Mouse (Mus musculus): ENCODE measurements around the gene Bag5. TPM values are rescaled to one million over a fixed set of nuclear protein-coding genes. Genes with fewer than 3 reads are reported as not detected.
A peak's percentile ranks its signal among the peaks of the same experiment; 100 is the strongest.
"Not testable (repeated sequence)": the region's sequence is repeated elsewhere in the genome, so short reads cannot be mapped to it uniquely, and the experiment has no call there.

Bag5 gene
- polyA plus RNA-seq, 1 experiment from 2014 or later: 62.2 TPM

DNA sequence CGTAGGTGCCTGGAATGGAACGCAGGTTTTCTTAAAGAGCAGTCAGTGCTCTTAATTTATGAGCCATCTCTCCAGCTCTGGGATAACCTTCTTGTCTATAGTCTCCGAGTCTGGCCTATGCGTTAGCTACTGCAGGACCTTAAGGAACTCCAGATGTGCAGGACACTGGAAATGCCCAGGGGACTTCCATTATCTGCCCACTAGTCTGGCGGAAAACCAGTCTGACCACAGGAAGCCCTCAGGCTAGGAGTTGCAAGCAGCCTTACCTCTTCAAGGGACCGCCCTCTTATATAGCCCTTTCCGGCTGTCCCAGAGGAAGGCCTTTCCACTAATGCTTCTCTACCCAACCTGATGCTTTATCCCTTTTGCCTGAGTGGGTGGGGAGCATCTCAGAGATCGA lies 28.3 kb upstream of the Bag5 start:
- Histone ChIP-seq H3K27me3 (ENCODE audit: control insufficient read depth, insufficient read depth, low read length) (no peaks in the 10 kb centered on the region), H3K27ac (ENCODE audit: low read depth, low read length) (no peak overlapping the region), H3K9me3 (ENCODE audit: control insufficient read depth, low read length) (no peaks in the 10 kb centered on the region), H3K4me1 (ENCODE audit: control insufficient read depth, insufficient read depth, low read length) (no peaks in the 10 kb centered on the region; the same call in 1 of the 2 replicates), H3K4me3 (ENCODE audit: low read depth, low read length) (no peak overlapping the region), H3K9ac (ENCODE audit: low read length) (no peak overlapping the region), H3K4me2 (no peak overlapping the region), H3K36me3 (ENCODE audit: control insufficient read depth, insufficient read depth, low read length) (no peaks in the 10 kb centered on the region)
- WGBS: 84% methylated on average over 8 of the region's 8 CpGs
- no peak for ATAC-seq (ENCODE audit: low FRiP score)
- DNase-seq (ENCODE audit: low spot score, missing footprints): no peak

DNA sequence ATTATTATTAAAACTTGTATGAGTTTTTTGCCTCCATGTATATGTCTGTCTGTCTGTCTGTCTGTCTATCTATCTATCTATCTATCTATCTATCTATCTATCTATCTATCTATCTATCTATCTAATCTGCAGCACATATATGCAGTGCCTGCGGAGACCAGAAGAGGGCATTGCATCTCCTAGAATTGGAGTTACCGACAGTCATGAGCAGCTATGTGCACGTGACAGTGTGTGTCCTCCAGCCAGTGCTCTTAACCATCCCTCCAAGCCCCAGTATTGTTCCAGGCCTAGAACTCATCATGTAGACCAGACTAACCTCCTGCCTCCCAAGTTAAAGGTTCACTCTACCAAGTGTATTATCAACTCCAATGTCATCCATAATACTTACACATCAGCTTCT lies 25.7 kb upstream of the Bag5 start:
- Histone ChIP-seq H3K27ac (ENCODE audit: low read depth, low read length) (no peak overlapping the region), H3K27me3 (ENCODE audit: control insufficient read depth, insufficient read depth, low read length) (no peaks in the 10 kb centered on the region), H3K9ac (ENCODE audit: low read length) (no peak overlapping the region), H3K9me3 (ENCODE audit: control insufficient read depth, low read length) (no peaks in the 10 kb centered on the region), H3K36me3 (ENCODE audit: control insufficient read depth, insufficient read depth, low read length) (no peaks in the 10 kb centered on the region; the same call in 1 of the 2 replicates), H3K4me1 (ENCODE audit: control insufficient read depth, insufficient read depth, low read length) (no peaks in the 10 kb centered on the region), H3K4me3 (ENCODE audit: low read depth, low read length) (no peak overlapping the region), H3K4me2 (no peak overlapping the region)
- DNase-seq (ENCODE audit: low spot score, missing footprints): peak; percentile 89
- ATAC-seq (ENCODE audit: low FRiP score): no peak
- 9% methylated on average over 3 of the region's 3 CpGs for WGBS

DNA sequence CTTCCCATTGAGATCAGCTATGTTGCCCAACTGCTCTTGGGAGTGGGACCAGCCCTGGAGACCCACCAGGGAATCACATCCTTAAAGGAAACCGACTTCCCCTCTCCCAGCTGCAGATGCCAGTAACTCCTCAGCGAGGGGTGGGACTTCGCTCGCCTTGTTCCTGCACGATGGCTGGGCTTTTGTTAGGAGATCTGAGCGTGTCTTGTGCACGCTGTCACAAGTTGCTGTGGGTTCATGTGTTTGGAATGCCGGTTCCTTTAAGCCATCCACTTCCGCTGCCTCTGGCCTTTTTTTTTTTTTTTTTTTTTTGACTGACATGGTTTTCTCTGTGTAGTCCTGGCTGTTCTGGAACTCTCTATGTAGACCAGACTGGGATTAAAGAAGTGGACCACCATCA lies 24.3 kb upstream of the Bag5 start:
- Histone ChIP-seq H3K4me2 (no peak overlapping the region), H3K27me3 (ENCODE audit: control insufficient read depth, insufficient read depth, low read length) (no peaks in the 10 kb centered on the region), H3K9me3 (ENCODE audit: control insufficient read depth, low read length) (no peaks in the 10 kb centered on the region), H3K27ac (ENCODE audit: low read depth, low read length) (no peak overlapping the region), H3K4me3 (ENCODE audit: low read depth, low read length) (no peak overlapping the region), H3K4me1 (ENCODE audit: control insufficient read depth, insufficient read depth, low read length) (no peaks in the 10 kb centered on the region), H3K9ac (ENCODE audit: low read length) (no peak overlapping the region), H3K36me3 (ENCODE audit: control insufficient read depth, insufficient read depth, low read length) (no peaks in the 10 kb centered on the region; the same call in 1 of the 2 replicates)
- ATAC-seq (ENCODE audit: low FRiP score): no peak
- DNase-seq (ENCODE audit: low spot score, missing footprints): no peak
- 62% methylated on average over 9 of the region's 9 CpGs for WGBS

DNA sequence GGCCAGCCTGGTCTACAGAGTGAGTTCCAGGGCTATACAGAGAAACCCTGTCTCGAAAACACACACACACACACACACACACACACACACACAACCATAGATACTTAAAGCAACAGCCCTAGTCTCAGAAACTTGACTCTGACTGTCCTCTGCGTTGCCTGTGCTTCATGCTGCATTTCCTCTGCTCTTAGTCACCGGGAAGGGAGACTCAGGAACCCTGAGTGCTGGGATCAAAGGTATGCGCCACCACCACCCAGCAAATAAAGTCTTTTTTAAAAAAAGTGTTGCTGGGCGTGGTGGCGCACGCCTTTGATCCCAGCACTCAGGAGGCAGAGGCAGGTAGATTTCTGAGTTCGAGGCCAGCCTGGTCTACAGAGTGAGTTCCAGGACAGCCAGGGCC lies 23.6 kb upstream of the Bag5 start:
- WGBS: 90% methylated on average over 8 of the region's 8 CpGs

DNA sequence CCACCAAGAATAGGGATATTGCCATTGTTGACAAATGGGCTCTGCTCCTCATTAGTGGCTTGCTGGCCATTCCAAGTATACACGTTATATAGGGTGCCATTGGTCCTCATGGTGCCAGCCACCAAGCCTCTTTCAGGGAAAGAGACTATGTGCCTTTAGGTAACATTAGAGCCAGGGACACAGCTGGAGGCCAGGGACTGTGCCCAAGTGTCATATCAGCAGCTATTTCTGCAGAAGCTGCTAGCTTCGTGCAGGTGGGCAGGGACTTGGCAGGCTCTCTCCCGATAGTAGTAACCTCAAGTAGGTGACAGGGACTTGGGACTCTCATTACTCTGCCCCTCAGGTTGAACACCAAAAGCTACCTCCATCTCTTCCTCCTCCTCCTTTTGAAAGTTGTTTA lies 21.9 kb upstream of the Bag5 start:
- ATAC-seq (ENCODE audit: low FRiP score) (no peak), DNase-seq (ENCODE audit: low spot score, missing footprints) (no peak)
- Histone ChIP-seq H3K27ac (ENCODE audit: low read depth, low read length) (no peak overlapping the region), H3K4me3 (ENCODE audit: low read depth, low read length) (no peak overlapping the region), H3K4me1 (ENCODE audit: control insufficient read depth, insufficient read depth, low read length) (no peaks in the 10 kb centered on the region), H3K9me3 (ENCODE audit: control insufficient read depth, low read length) (no peaks in the 10 kb centered on the region), H3K27me3 (ENCODE audit: control insufficient read depth, insufficient read depth, low read length) (no peaks in the 10 kb centered on the region), H3K9ac (ENCODE audit: low read length) (no peak overlapping the region), H3K4me2 (no peak overlapping the region), H3K36me3 (ENCODE audit: control insufficient read depth, insufficient read depth, low read length) (no peaks in the 10 kb centered on the region; the same call in 1 of the 2 replicates)
- 96% methylated on average over 3 of the region's 3 CpGs for WGBS

More for the DNA sequence above, 23.6 kb upstream of the Bag5 start:
- not testable (repeated sequence) for H3K4me2 ChIP-seq; H3K9me3 ChIP-seq (ENCODE audit: control insufficient read depth, low read length); H3K36me3 ChIP-seq (ENCODE audit: control insufficient read depth, insufficient read depth, low read length); H3K4me3 ChIP-seq (ENCODE audit: low read depth, low read length); H3K4me1 ChIP-seq (ENCODE audit: control insufficient read depth, insufficient read depth, low read length); H3K27me3 ChIP-seq (ENCODE audit: control insufficient read depth, insufficient read depth, low read length); ATAC-seq (ENCODE audit: low FRiP score); H3K27ac ChIP-seq (ENCODE audit: low read depth, low read length); H3K9ac ChIP-seq (ENCODE audit: low read length)
- DNase-seq (ENCODE audit: low spot score, missing footprints): peak; percentile 54

DNA sequence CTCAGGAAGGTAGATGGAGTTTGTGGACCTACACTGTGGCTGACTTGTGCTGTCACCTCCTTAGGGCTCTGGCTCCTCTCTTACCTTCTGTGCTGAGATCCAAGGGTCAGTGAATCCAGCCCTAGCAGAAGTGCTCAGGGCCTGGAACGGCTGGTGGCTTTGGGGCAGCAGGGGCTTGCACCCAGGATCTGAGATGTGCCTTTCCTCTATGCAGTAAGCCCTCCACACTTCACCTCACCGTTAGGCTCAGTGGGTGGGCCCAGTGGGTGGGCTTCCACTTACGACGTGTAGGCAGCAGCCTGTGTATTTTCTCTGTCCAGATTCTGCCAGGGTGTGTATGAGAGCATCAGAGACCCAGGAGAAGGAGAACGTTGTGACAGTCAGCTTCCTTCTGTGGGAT lies 19.9 kb upstream of the Bag5 start:
- Histone ChIP-seq H3K4me3 (ENCODE audit: low read depth, low read length) (no peak overlapping the region), H3K27me3 (ENCODE audit: control insufficient read depth, insufficient read depth, low read length) (no peaks in the 10 kb centered on the region), H3K4me2 (no peak overlapping the region), H3K27ac (ENCODE audit: low read depth, low read length) (no peak overlapping the region), H3K36me3 (ENCODE audit: control insufficient read depth, insufficient read depth, low read length) (no peaks in the 10 kb centered on the region; the same call in 1 of the 2 replicates), H3K9me3 (ENCODE audit: control insufficient read depth, low read length) (no peaks in the 10 kb centered on the region), H3K9ac (ENCODE audit: low read length) (peak overlapping the region; percentile 20; the same call in 1 of the 2 replicates), H3K4me1 (ENCODE audit: control insufficient read depth, insufficient read depth, low read length) (no peaks in the 10 kb centered on the region)
- ATAC-seq (ENCODE audit: low FRiP score) (peak; percentile 46; the same call in 1 of the 2 replicates), DNase-seq (ENCODE audit: low spot score, missing footprints) (no peak)
- WGBS: 54% methylated on average over 5 of the region's 5 CpGs

DNA sequence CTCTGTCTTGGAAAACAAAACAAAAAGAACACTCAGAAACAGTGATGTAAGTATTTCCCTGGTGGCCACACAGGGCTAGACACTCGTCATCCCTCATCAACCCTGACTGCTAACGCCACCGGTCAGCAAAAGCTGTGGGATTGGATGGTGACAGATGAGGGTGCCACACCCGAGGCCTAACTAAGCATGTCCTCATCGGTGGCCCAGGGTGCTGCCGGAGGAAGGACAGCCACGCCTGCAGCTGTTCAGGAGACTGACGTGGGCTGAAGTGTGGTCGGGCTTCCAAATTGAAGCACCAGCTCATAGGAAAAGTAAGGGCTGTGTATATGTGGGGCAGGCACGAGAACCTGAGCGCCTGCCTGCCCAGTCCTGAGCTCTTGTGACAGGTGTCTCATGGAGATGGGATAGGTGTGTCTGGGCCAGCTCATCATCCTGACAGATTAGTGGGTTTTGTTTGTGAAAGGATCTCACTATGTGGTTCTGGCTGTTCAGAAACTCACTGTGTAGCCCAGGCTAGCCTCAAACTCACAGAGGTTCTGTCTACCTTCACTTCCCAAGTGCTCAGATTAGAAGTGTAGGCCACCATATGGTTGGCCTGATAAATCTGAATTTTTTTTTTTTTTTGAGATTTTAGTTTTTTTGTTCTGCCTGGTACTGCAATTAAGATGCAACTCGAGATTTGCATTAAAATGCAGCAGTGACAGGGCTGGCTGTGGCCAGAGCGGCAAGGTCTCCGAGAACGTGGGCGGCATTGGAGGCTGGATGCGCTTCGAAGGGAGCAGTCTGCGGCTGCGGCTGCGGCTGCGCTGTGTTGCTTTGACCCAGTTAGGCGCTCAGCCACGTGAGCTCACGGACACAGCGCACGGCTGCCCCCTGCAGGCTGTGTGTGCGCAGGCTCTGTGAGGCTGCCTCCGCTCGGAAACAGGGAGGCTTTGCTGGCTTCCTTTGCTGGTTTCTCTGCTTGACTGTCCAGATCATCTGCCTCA lies 19.1 kb upstream of the Bag5 start:
- WGBS: 33% methylated on average over 30 of the region's 30 CpGs

DNA sequence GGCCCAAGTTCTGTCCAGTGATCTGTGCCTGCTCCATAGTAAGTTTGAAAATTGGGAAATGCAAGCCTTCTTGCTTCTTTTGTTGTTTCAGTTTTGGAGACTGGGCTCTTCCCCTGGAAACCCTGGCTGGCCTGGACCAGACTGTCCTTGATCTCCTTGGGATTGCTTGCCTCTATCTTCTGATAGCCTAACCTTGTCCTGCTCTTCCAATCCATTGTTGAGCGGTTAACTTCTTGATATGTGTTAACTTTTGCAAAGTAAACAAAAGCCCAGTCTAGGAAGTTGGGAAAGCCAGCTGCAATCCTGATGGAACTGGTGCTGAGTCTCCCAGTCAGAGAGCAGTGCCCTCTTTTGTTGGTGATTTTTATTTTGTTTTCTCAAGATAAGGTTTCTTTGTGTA lies 14.9 kb upstream of the Bag5 start:
- DNase-seq (ENCODE audit: low spot score, missing footprints) (no peak), ATAC-seq (ENCODE audit: low FRiP score) (no peak)
- Histone ChIP-seq H3K9me3 (ENCODE audit: control insufficient read depth, low read length) (no peaks in the 10 kb centered on the region), H3K4me2 (no peak overlapping the region), H3K4me1 (ENCODE audit: control insufficient read depth, insufficient read depth, low read length) (peaks cover 13% of the 10 kb centered on the region), H3K9ac (ENCODE audit: low read length) (no peak overlapping the region), H3K27ac (ENCODE audit: low read depth, low read length) (no peak overlapping the region), H3K27me3 (ENCODE audit: control insufficient read depth, insufficient read depth, low read length) (no peaks in the 10 kb centered on the region), H3K36me3 (ENCODE audit: control insufficient read depth, insufficient read depth, low read length) (no peaks in the 10 kb centered on the region), H3K4me3 (ENCODE audit: low read depth, low read length) (no peak overlapping the region)
- 97% methylated on average over 1 of the region's 1 CpGs for WGBS

More for the DNA sequence above, 19.1 kb upstream of the Bag5 start:
- H3K36me3 ChIP-seq (ENCODE audit: control insufficient read depth, insufficient read depth, low read length): no peaks in the 10 kb centered on the region; the same call in 1 of the 2 replicates
- H3K4me1 ChIP-seq (ENCODE audit: control insufficient read depth, insufficient read depth, low read length): no peaks in the 10 kb centered on the region
- no peak overlapping the region for H3K4me3 ChIP-seq (ENCODE audit: low read depth, low read length)
- H3K9ac ChIP-seq (ENCODE audit: low read length): 0 out of 2 replicates have a peak overlapping the region, but pooled peaks have one; percentile 20
- H3K9me3 ChIP-seq (ENCODE audit: control insufficient read depth, low read length): no peaks in the 10 kb centered on the region
- ATAC-seq (ENCODE audit: low FRiP score) (peak; percentile 91), DNase-seq (ENCODE audit: low spot score, missing footprints) (peak; percentile 99)
- no peak overlapping the region for H3K4me2 ChIP-seq
- no peaks in the 10 kb centered on the region for H3K27me3 ChIP-seq (ENCODE audit: control insufficient read depth, insufficient read depth, low read length)
- no peak overlapping the region for H3K27ac ChIP-seq (ENCODE audit: low read depth, low read length)

DNA sequence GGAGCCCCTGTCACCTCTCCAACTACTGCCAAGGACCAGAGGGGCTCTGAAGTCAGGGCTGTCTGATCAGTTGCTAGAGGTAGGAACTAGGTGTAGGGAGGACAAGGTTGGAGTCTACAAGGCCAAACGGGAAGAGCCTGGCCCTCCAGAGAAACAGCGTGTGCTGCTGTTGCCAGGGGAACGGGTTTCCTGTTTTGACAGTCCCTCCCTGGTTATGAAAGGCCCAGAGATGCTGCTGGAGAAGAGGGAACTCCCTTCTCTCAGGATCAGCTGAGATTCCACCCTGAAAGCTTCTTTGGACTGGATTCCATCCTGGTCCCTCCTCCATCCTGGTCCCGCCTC lies 13.0 kb upstream of the Bag5 start:
- no peaks in the 10 kb centered on the region for H3K36me3 ChIP-seq (ENCODE audit: control insufficient read depth, insufficient read depth, low read length)
- no peak overlapping the region for H3K27ac ChIP-seq (ENCODE audit: low read depth, low read length)

More for the DNA sequence above, 13.0 kb upstream of the Bag5 start:
- Histone ChIP-seq H3K4me2 (no peak overlapping the region), H3K4me3 (ENCODE audit: low read depth, low read length) (no peak overlapping the region), H3K9me3 (ENCODE audit: control insufficient read depth, low read length) (no peaks in the 10 kb centered on the region), H3K9ac (ENCODE audit: low read length) (no peak overlapping the region), H3K27me3 (ENCODE audit: control insufficient read depth, insufficient read depth, low read length) (no peaks in the 10 kb centered on the region), H3K4me1 (ENCODE audit: control insufficient read depth, insufficient read depth, low read length) (peaks cover 13% of the 10 kb centered on the region)
- DNase-seq (ENCODE audit: low spot score, missing footprints) (no peak), ATAC-seq (ENCODE audit: low FRiP score) (no peak)
- WGBS: 72% methylated on average over 4 of the region's 4 CpGs

All from midbrain, embryonic 11.5 days (tissue).